Mouse (Mus musculus): ENCODE results near the gene Cacybp. TPM values are rescaled to one million over a fixed set of nuclear protein-coding genes. Genes with fewer than 3 reads are reported as not detected.

Cacybp gene
- polyA plus RNA-seq, 1 experiment from 2014 or later, result 333 TPM

- H3K27me3 ChIP-seq (ENCODE audit: control insufficient read depth, insufficient read depth, low read length), result no peaks in the 10 kb centered on the region
- H3K9me3 ChIP-seq (replicated peaks; ENCODE audit: control insufficient read depth, low read length), result no peaks in the 10 kb centered on the region
- ATAC-seq (replicated peaks; ENCODE audit: insufficient number of reproducible peaks, low FRiP score, low TSS enrichment, low read depth) (no peak), DNase-seq (ENCODE audit: low spot score) (no peak)
- H3K27ac ChIP-seq (replicated peaks; ENCODE audit: low read depth, low read length), result no peak overlapping the region
- H3K9ac ChIP-seq (replicated peaks; ENCODE audit: low read length), result no peak overlapping the region
- WGBS, result 80% methylated on average over 3 of the region's 3 CpGs
- H3K4me1 ChIP-seq (ENCODE audit: control insufficient read depth, insufficient read depth, low read length), result no peaks in the 10 kb centered on the region
- H3K4me2 ChIP-seq (ENCODE audit: low read depth, low read length), result no peak overlapping the region
- H3K4me3 ChIP-seq (ENCODE audit: low read depth, low read length), result no peak overlapping the region
- no peaks in the 10 kb centered on the region for H3K36me3 ChIP-seq (replicated peaks; ENCODE audit: control insufficient read depth, insufficient read depth, low read depth, low read length)
These were observed 37.1 kb upstream of the Cacybp start for GRCm38 (mm10) chr1:160249786-160250185.

- DNase-seq (ENCODE audit: low spot score) (no peak), ATAC-seq (replicated peaks; ENCODE audit: insufficient number of reproducible peaks, low FRiP score, low TSS enrichment, low read depth) (no peak)
- no peak overlapping the region for H3K4me3 ChIP-seq (ENCODE audit: low read depth, low read length)
- H3K4me1 ChIP-seq (ENCODE audit: control insufficient read depth, insufficient read depth, low read length), result no peaks in the 10 kb centered on the region
- 81% methylated on average over 9 of the region's 9 CpGs for WGBS
- no peaks in the 10 kb centered on the region for H3K36me3 ChIP-seq (replicated peaks; ENCODE audit: control insufficient read depth, insufficient read depth, low read depth, low read length)
- no peak overlapping the region for H3K9ac ChIP-seq (replicated peaks; ENCODE audit: low read length)
- no peaks in the 10 kb centered on the region for H3K27me3 ChIP-seq (ENCODE audit: control insufficient read depth, insufficient read depth, low read length)
- no peak overlapping the region for H3K4me2 ChIP-seq (ENCODE audit: low read depth, low read length)
- no peak overlapping the region for H3K27ac ChIP-seq (replicated peaks; ENCODE audit: low read depth, low read length)
- no peaks in the 10 kb centered on the region for H3K9me3 ChIP-seq (replicated peaks; ENCODE audit: control insufficient read depth, low read length)
These were observed 34.8 kb upstream of the Cacybp start for GRCm38 (mm10) chr1:160247473-160247872.

- 80% methylated on average over 4 of the region's 4 CpGs for WGBS
- H3K27ac ChIP-seq (replicated peaks; ENCODE audit: low read depth, low read length), result no peak overlapping the region
- no peaks in the 10 kb centered on the region for H3K27me3 ChIP-seq (ENCODE audit: control insufficient read depth, insufficient read depth, low read length)
- ATAC-seq (replicated peaks; ENCODE audit: insufficient number of reproducible peaks, low FRiP score, low TSS enrichment, low read depth) (no peak), DNase-seq (ENCODE audit: low spot score) (no peak)
- H3K4me3 ChIP-seq (ENCODE audit: low read depth, low read length), result no peak overlapping the region
- H3K9ac ChIP-seq (replicated peaks; ENCODE audit: low read length), result no peak overlapping the region
- H3K4me2 ChIP-seq (ENCODE audit: low read depth, low read length), result no peak overlapping the region
- no peaks in the 10 kb centered on the region for H3K4me1 ChIP-seq (ENCODE audit: control insufficient read depth, insufficient read depth, low read length)
- no peaks in the 10 kb centered on the region for H3K36me3 ChIP-seq (replicated peaks; ENCODE audit: control insufficient read depth, insufficient read depth, low read depth, low read length)
- no peaks in the 10 kb centered on the region for H3K9me3 ChIP-seq (replicated peaks; ENCODE audit: control insufficient read depth, low read length)
These were observed 34.2 kb upstream of the Cacybp start for GRCm38 (mm10) chr1:160246844-160247243.

GRCm38 (mm10) chr1:160245954-160246353, 33.3 kb upstream of the Cacybp start:
- Histone ChIP-seq H3K4me2 (ENCODE audit: low read depth, low read length) (no peak overlapping the region), H3K27ac (replicated peaks; ENCODE audit: low read depth, low read length) (no peak overlapping the region), H3K9ac (replicated peaks; ENCODE audit: low read length) (no peak overlapping the region), H3K4me1 (ENCODE audit: control insufficient read depth, insufficient read depth, low read length) (no peaks in the 10 kb centered on the region), H3K36me3 (replicated peaks; ENCODE audit: control insufficient read depth, insufficient read depth, low read depth, low read length) (no peaks in the 10 kb centered on the region), H3K27me3 (ENCODE audit: control insufficient read depth, insufficient read depth, low read length) (no peaks in the 10 kb centered on the region), H3K9me3 (replicated peaks; ENCODE audit: control insufficient read depth, low read length) (no peaks in the 10 kb centered on the region), H3K4me3 (ENCODE audit: low read depth, low read length) (no peak overlapping the region)
- DNase-seq (ENCODE audit: low spot score), result no peak
- WGBS, result 87% methylated on average over 2 of the region's 2 CpGs
- ATAC-seq (replicated peaks; ENCODE audit: insufficient number of reproducible peaks, low FRiP score, low TSS enrichment, low read depth), result no peak

GRCm38 (mm10) chr1:160244689-160245088, 32.0 kb upstream of the Cacybp start:
- H3K4me2 ChIP-seq (ENCODE audit: low read depth, low read length), result no peak overlapping the region
- no peaks in the 10 kb centered on the region for H3K4me1 ChIP-seq (ENCODE audit: control insufficient read depth, insufficient read depth, low read length)
- H3K9ac ChIP-seq (replicated peaks; ENCODE audit: low read length), result no peak overlapping the region
- no peaks in the 10 kb centered on the region for H3K36me3 ChIP-seq (replicated peaks; ENCODE audit: control insufficient read depth, insufficient read depth, low read depth, low read length)
- no peak overlapping the region for H3K27ac ChIP-seq (replicated peaks; ENCODE audit: low read depth, low read length)
- DNase-seq (ENCODE audit: low spot score) (no peak), ATAC-seq (replicated peaks; ENCODE audit: insufficient number of reproducible peaks, low FRiP score, low TSS enrichment, low read depth) (no peak)
- 90% methylated on average over 5 of the region's 5 CpGs for WGBS
- H3K27me3 ChIP-seq (ENCODE audit: control insufficient read depth, insufficient read depth, low read length), result no peaks in the 10 kb centered on the region
- H3K4me3 ChIP-seq (ENCODE audit: low read depth, low read length), result no peak overlapping the region
- no peaks in the 10 kb centered on the region for H3K9me3 ChIP-seq (replicated peaks; ENCODE audit: control insufficient read depth, low read length)

- Histone ChIP-seq H3K4me2 (ENCODE audit: low read depth, low read length) (no peak overlapping the region), H3K27ac (replicated peaks; ENCODE audit: low read depth, low read length) (no peak overlapping the region), H3K27me3 (ENCODE audit: control insufficient read depth, insufficient read depth, low read length) (no peaks in the 10 kb centered on the region), H3K9ac (replicated peaks; ENCODE audit: low read length) (no peak overlapping the region), H3K4me3 (ENCODE audit: low read depth, low read length) (no peak overlapping the region), H3K4me1 (ENCODE audit: control insufficient read depth, insufficient read depth, low read length) (no peaks in the 10 kb centered on the region), H3K36me3 (replicated peaks; ENCODE audit: control insufficient read depth, insufficient read depth, low read depth, low read length) (no peaks in the 10 kb centered on the region), H3K9me3 (replicated peaks; ENCODE audit: control insufficient read depth, low read length) (no peaks in the 10 kb centered on the region)
- ATAC-seq (replicated peaks; ENCODE audit: insufficient number of reproducible peaks, low FRiP score, low TSS enrichment, low read depth) (no peak), DNase-seq (ENCODE audit: low spot score) (no peak)
- 81% methylated on average over 2 of the region's 2 CpGs for WGBS
These were observed 27.4 kb upstream of the Cacybp start for GRCm38 (mm10) chr1:160240091-160240490.

GRCm38 (mm10) chr1:160238852-160239443, 26.3 kb upstream of the Cacybp start:
- Histone ChIP-seq H3K9ac (replicated peaks; ENCODE audit: low read length) (no peak overlapping the region), H3K4me2 (ENCODE audit: low read depth, low read length) (no peak overlapping the region), H3K4me3 (ENCODE audit: low read depth, low read length) (no peak overlapping the region), H3K36me3 (replicated peaks; ENCODE audit: control insufficient read depth, insufficient read depth, low read depth, low read length) (no peaks in the 10 kb centered on the region), H3K27me3 (ENCODE audit: control insufficient read depth, insufficient read depth, low read length) (no peaks in the 10 kb centered on the region), H3K9me3 (replicated peaks; ENCODE audit: control insufficient read depth, low read length) (no peaks in the 10 kb centered on the region), H3K4me1 (ENCODE audit: control insufficient read depth, insufficient read depth, low read length) (no peaks in the 10 kb centered on the region), H3K27ac (replicated peaks; ENCODE audit: low read depth, low read length) (no peak overlapping the region)
- WGBS, result 82% methylated on average over 1 of the region's 1 CpGs
- ATAC-seq (replicated peaks; ENCODE audit: insufficient number of reproducible peaks, low FRiP score, low TSS enrichment, low read depth) (no peak), DNase-seq (ENCODE audit: low spot score) (no peak)

GRCm38 (mm10) chr1:160237981-160238380, 25.3 kb upstream of the Cacybp start:
- no peaks in the 10 kb centered on the region for H3K9me3 ChIP-seq (replicated peaks; ENCODE audit: control insufficient read depth, low read length)
- H3K9ac ChIP-seq (replicated peaks; ENCODE audit: low read length), result no peak overlapping the region
- WGBS, result 97% methylated on average over 2 of the region's 2 CpGs
- ATAC-seq (replicated peaks; ENCODE audit: insufficient number of reproducible peaks, low FRiP score, low TSS enrichment, low read depth) (no peak), DNase-seq (ENCODE audit: low spot score) (no peak)
- H3K27ac ChIP-seq (replicated peaks; ENCODE audit: low read depth, low read length), result no peak overlapping the region
- H3K27me3 ChIP-seq (ENCODE audit: control insufficient read depth, insufficient read depth, low read length), result no peaks in the 10 kb centered on the region
- no peaks in the 10 kb centered on the region for H3K36me3 ChIP-seq (replicated peaks; ENCODE audit: control insufficient read depth, insufficient read depth, low read depth, low read length)
- no peak overlapping the region for H3K4me2 ChIP-seq (ENCODE audit: low read depth, low read length)
- no peaks in the 10 kb centered on the region for H3K4me1 ChIP-seq (ENCODE audit: control insufficient read depth, insufficient read depth, low read length)
- H3K4me3 ChIP-seq (ENCODE audit: low read depth, low read length), result no peak overlapping the region

All from embryonic facial prominence, embryonic 11.5 days (tissue).